Mouse (Mus musculus): ENCODE measurements around the gene Apba2. TPM values are rescaled to one million over a fixed set of nuclear protein-coding genes. Genes with fewer than 3 reads are reported as not detected.
A peak's percentile ranks its signal among the peaks of the same experiment; 100 is the strongest.

Apba2 gene
- total RNA-seq (2021), result 100 to 1,000 TPM; 300 to 305 TPM
- long read RNA-seq, transcript Apba2-201 (15 exons, 3,321 nt), result major isoform, 17 of 107 reads
- long read RNA-seq, partial matches to known transcripts, result 26 of 107 reads
- long read RNA-seq, other reads (novel, unspliced or antisense), result 64 of 107 reads

- peak; percentile 77 to 87 for DNase-seq (ENCODE audit: low spot score in 2 of 2)
Observed at GRCm38 (mm10) chr7:64501536-64502270, at the start of gene Apba2. Gene Apba2, plus strand, starts transcription at chr7:64501706.

GRCm38 (mm10) chr7:64451861-64452382, 49.6 kb upstream of the Apba2 start:
- DNase-seq (ENCODE audit: low spot score in 2 of 2), result peak in 1 of 2 experiments; percentile 20

DNA sequence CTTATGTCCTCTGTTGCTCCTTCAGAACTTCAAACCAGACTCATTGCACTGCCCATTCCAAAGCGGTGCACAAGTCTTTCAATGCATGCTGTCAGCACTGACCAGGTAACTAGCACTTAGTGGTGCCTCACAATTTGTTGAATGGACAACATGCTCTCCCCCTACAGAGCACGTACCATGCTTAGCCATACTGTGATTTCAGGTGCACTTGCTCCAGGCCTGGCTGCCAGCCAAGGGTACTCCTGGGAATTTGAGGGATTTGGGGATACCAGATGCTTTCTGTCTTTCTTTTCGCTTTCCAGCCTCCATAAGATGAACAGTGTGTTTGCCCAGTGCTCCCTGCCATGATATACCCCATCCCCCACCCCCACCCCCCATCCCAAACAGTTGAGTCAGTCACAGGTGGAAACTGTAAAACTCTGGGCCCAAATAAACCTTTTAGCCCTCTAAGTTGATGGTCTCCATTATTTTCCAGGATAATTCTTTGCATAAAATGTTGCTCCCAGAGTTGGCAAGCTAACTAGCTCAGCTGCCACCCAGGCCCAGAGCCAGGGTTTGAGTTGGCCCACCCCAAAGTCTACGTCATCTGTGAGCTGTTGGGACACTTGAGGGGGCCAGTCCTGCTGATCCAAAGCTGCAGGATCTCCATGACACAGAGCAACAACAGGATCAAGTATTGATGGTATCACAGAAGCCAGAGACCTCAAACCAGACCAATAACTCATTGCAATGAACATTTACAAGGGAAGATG, 48.9 kb upstream of the Apba2 start:
- peak; percentile 55 to 56 for DNase-seq (ENCODE audit: low spot score in 2 of 2)

- no peak for DNase-seq (ENCODE audit: low spot score in 2 of 2)
Observed at GRCm38 (mm10) chr7:64456176-64456575, 45.3 kb upstream of the Apba2 start.

DNA sequence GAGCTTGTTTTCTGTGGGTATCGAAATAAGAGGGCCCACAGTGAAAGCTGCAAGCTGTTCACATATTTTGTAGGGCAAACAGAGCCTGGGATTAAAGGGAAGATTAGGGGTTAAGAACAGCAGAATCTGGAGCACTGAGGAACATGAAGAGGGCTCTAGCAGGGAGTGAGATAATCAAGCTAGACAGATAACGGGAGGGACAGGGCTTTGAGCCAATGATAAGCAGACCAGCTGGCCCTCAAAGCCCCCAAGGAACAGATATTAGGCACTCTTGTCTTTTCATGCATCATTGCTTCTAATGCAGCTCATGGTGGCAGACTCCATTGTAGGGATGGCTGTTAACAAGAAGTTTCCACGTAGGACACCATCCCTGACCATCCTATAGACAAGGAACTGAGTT, 44.8 kb upstream of the Apba2 start:
- DNase-seq (ENCODE audit: low spot score in 2 of 2), result peak in 1 of 2 experiments; percentile 9

- peak in 1 of 2 experiments; percentile 6 for DNase-seq (ENCODE audit: low spot score in 2 of 2)
Observed at GRCm38 (mm10) chr7:64457811-64458210, 43.7 kb upstream of the Apba2 start.

- DNase-seq (ENCODE audit: low spot score in 2 of 2), result peak; percentile 12 to 16
Observed at GRCm38 (mm10) chr7:64497438-64497837, 4.1 kb upstream of the Apba2 start.

GRCm38 (mm10) chr7:64502271-64503180, 1.0 kb downstream of the Apba2 start:
- peak; percentile 32 to 46 for DNase-seq (ENCODE audit: low spot score in 2 of 2)

DNA sequence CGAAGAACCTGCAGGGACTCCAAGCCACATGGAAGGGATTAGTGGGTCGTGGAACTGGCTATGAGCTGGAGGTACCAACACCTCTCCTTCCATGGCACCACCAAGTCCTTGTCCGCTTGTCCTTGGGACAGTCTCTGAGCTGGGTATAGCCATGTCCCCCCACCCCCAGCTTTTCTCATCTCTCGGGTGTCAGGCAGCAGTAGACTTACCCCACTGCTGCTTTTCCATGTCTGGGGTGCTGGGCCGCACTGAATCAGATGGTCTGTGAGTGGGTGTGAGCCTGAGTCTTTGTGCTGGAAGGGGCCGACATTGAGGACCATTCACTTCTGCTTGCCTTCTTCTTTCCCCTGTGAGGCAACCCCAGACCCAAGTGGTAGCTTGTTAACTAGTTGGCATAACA, 2.1 kb downstream of the Apba2 start:
- DNase-seq (ENCODE audit: low spot score in 2 of 2), result peak; percentile 6 to 19

DNA sequence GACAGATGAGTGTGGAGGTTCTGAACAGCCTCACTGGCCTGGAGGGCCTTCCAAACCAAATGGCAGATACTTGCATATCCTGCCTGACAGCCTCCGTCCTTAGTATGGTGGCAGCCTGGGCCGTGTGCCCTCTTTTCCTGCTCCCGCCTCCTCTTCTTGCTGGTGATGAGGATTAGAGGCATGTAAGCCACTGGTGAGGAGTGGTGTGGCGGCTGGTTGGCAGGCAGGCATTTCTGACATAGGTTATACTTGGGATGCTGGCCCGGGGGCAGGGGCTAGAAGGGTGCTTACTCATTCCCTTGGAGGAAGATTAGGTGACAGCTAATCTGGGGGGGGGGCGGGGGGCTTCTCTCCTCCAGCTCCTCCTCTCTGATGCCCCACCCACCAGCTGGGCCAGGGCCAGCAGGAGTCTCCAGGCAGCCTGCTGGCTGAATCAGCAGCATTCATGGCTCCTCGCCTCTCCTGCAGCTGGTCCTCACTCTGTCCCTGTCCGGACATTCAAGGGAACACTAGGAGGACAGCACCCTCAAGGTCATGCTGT, 3.3 kb downstream of the Apba2 start:
- DNase-seq (ENCODE audit: low spot score in 2 of 2), result peak; percentile 65 to 75

DNA sequence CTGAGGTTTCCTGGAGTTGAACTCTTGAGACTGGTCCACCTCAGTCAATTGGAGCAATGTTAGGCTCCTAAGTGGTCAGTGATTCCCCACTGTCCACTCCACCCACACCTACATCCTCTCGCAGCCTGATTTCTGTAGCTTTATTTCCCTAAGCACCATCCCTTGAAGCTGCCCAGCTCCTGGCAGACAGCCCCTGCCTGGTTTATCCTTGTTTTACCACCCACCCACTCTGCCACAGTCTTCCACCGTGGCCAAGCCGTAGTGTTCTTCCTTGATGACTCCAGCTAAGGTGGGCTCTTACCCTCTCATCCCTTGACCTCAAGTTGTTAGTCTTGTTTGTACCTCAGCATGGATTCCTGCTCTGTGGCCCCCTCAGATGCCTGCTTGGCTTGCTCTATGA, 4.1 kb downstream of the Apba2 start:
- DNase-seq (ENCODE audit: low spot score in 2 of 2), result peak; percentile 9 to 27

GRCm38 (mm10) chr7:64508826-64509225, 7.3 kb downstream of the Apba2 start:
- DNase-seq (ENCODE audit: low spot score in 2 of 2), result peak; percentile 2 to 10

- peak in 1 of 2 experiments; percentile 7 for DNase-seq (ENCODE audit: low spot score in 2 of 2)
Observed at GRCm38 (mm10) chr7:64509911-64510310, 8.4 kb downstream of the Apba2 start.

- peak; percentile 6 to 14 for DNase-seq (ENCODE audit: low spot score in 2 of 2)
Observed at GRCm38 (mm10) chr7:64510526-64511210, 9.2 kb downstream of the Apba2 start.

DNA sequence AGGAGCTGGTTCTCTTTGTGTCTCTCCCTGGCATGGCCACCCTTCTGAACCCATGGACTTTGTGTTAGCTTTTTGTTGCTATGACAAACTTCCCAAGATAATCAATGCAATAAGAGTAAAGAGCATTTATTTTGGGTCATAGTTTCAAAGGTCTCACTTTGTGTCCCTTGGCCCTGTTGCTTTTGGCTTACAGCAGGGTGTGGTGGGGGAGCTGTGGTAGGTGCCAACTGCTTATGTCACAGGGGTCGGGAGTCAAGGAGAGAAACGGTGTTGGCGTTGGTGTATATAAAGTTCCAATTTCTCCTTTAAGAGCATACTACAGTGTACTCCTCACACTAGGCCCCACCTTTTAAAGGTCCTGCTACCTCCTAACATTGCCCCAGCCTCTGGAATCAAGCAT, 12.1 kb downstream of the Apba2 start:
- peak in 1 of 2 experiments; percentile 6 for DNase-seq (ENCODE audit: low spot score in 2 of 2)

- no peak for DNase-seq (ENCODE audit: low spot score in 2 of 2)
Observed at GRCm38 (mm10) chr7:64515280-64515679, 13.8 kb downstream of the Apba2 start.

DNA sequence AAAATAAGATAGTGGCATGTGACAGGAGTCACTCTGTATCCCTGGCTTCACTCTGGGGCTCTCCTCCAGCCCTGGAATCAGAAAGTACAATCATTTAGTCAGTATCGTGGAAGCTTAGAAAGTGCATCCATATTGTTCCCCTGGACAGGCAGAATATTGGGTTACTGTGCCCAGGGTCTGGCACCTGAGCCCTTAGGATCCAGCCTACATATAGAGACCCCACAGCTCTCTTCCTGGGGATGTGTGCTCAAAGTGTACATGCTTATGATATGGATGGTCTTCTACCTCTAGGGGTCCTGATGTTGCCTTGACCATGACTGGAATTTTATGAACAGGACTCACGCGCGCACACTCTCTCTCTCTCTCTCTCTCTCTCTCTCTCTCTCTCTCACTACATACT, 14.4 kb downstream of the Apba2 start:
- DNase-seq (ENCODE audit: low spot score in 2 of 2), result no peak

GRCm38 (mm10) chr7:64519091-64519490, 17.6 kb downstream of the Apba2 start:
- no peak for DNase-seq (ENCODE audit: low spot score in 2 of 2)

- no peak for DNase-seq (ENCODE audit: low spot score in 2 of 2)
Observed at GRCm38 (mm10) chr7:64519521-64519920, 18.0 kb downstream of the Apba2 start.

Data from layer of hippocampus, postnatal 10 days (tissue).